Mouse (Mus musculus) CH12.LX (cell line): ENCODE measurements around the gene Hlcs.

ENCODE experiments used
- CTCF ChIP-seq, 2 experiments: IDR thresholded peaks in 1 of 2; conservative IDR thresholded peaks in 1 of 2; 2 replicates each; pipeline ENCODE4 v1.5.1; 2011 to 2012; ENCODE audit warnings: low read depth in 2 of 2, low read length in 2 of 2, improper control_type of control experiment in 1 of 2, inconsistent platforms in 1 of 2, mild to moderate bottlenecking in 1 of 2, moderate library complexity in 1 of 2
- MYC ChIP-seq: IDR thresholded peaks from 2 replicates; pipeline ENCODE4 v1.6.1; 2011; ENCODE audit warnings: low read depth, mild to moderate bottlenecking, improper control_type of control experiment, low read length

GRCm38 (mm10) chr16:94168655-94169545 lies 144.5 kb downstream of the Hlcs start:
- TF ChIP-seq CTCF (conservative IDR thresholded peaks at IDR 0.05 in 1 of 2, IDR thresholded peaks at IDR 0.05 in 1 of 2; ENCODE audit: low read depth in 2 of 2, low read length in 2 of 2) (no peak), MYC (no peak)
